Mouse (Mus musculus) spleen, adult 2 months (tissue): Measurements from ENCODE around the gene Slc30a4.

ENCODE experiments used
- CTCF ChIP-seq: fragments of 200-500 bp; IDR thresholded peaks from 2 replicates; pipeline ENCODE4 v1.5.1; 2011; ENCODE audit warnings: mild to moderate bottlenecking, inconsistent platforms; ENCODE audit not compliant: insufficient read depth, insufficient read length, insufficient replicate concordance; ENCODE audit errors: extremely low read depth
- POLR2A ChIP-seq: fragments of 200-500 bp; IDR thresholded peaks from 2 replicates; pipeline ENCODE4 v1.6.1; 2011; ENCODE audit warnings: low read depth, low read length, inconsistent platforms

DNA sequence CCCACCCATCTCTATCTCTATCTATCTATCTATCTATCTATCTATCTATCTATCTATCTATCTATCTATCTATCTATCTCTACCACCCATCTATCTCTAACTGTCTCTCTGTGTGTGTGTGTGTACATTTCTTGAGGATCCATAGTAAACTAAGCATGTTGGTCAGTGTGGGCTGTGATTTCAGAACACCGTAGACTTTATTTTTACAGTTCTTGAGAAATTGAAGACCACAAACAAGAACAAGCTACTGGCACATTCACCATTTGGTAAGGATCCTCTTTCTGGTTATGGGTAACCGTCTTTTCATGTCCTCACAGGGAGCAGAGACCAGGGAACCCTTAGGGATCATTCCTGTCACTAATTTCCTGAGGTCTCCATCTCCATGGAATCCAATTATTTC lies 10.4 kb upstream of the Slc30a4 start:
- no peak for TF ChIP-seq CTCF
- no peak for TF ChIP-seq POLR2A
